Mouse (Mus musculus) urinary bladder, postnatal 4 days (tissue): ENCODE data around the gene Olfr135.

Source experiments
- DNase-seq, 2 experiments: peaks; one replicate each; pipeline ENCODE4 v3.0.0; 2021 to 2022; ENCODE audit warnings: low spot score in 2 of 2

The Olfr135 gene

GRCm38 (mm10) chr17:38204035-38204434, at the start of gene Olfr135:
TSS of gene Olfr135 (plus strand) at chr17:38204335.
- no peak for DNase-seq

GRCm38 (mm10) chr17:38171088-38171487, 33.0 kb upstream of the Olfr135 start, which contains the start of gene Olfr134:
TSS of gene Olfr134 (plus strand) at chr17:38171388.
- no peak for DNase-seq
